Mouse (Mus musculus): ENCODE data around the gene Gm8677. TPM values are rescaled to one million over a fixed set of nuclear protein-coding genes. Genes with fewer than 3 reads are reported as not detected.

The Gm8677 gene
- polyA plus RNA-seq (2015; fragmentation: Nextera tagmentation; extraction: Ambion mirVana) = not detected in 2 replicates

DNA sequence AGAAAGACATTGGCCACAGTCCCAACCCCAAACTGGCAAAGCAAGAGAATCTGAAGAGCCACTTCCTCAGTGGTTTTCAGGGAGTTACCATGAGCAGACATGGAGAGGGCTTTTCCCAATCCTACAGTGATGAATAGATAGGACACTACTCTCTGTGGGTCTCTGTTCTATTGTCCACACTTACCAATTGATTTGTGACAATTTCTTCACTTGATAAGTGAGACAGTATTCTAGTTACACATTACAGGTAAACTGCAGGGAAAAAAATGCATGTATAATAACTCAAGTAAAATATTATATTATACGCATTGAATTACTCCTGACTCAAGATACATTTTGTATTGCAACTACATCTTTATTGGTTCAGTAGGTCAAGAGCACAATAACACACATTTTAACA, at the start of gene Gm8677:
Gene Gm8677, minus strand, starts transcription at position 101 of the 400 bp plus-strand sequence.

DNA sequence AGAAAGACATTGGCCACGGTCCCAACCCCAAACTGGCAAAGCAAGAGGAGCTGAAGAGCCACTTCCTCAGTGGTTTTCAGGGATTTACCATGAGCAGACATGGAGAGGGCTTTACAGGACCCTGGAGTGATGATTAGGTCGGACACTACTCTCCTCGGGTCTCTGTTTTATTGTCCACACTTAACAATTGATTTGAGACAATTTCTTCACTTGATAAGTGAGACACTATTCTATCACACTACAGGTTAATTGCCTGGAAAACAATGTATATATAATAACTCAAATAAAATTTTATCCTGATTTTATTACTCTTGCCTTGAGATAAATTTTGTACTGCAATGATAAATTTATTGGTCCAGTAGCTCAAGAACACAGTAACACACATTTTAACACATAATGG, 30.6 kb upstream of the Gm8677 start, which contains the start of gene Gm4201:
Gene Gm4201, minus strand, starts transcription at position 101 of the 400 bp plus-strand sequence.

DNA sequence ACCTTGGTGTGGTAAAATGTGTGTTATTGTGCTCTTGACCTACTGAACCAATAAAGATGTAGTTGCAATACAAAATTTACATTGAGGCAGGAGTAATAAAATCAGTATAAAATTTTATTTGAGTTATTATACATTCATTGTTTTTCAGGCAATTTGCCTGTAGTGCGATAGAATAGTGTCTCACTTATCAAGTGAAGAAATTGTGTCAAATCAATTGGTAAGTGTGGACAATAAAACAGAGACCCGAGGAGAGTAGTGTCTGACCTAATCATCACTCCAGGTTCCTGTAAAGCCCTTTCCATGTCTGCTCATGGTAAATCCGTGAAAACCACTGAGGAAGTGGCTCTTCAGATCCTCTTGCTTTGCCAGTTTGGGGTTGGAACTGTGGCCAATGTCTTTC, 12.0 kb downstream of the Gm8677 start, which contains the start of gene Vmn1r152:
Gene Vmn1r152, plus strand, starts transcription at position 301 of the 400 bp plus-strand sequence.

DNA sequence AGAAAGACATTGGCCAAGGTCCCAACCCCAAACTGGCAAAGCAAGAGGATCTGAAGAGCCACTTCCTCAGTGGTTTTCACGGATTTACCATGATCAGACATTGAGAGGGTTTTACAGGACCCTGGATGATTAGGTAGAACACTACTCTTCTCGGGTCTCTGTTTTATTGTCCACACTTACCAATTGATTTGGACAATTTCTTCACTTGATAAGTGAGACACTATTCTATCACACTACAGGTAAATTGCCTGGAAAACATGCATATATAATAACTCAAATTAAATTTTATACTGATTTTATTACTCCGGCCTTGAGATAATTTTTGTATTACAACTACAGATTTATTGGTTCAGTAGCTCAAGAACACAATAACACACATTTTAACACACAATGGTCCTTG, 35.1 kb downstream of the Gm8677 start, which contains the start of gene Vmn1r151:
Gene Vmn1r151, minus strand, starts transcription at position 101 of the 400 bp plus-strand sequence.

Other genes starting within 250 kb of the Gm8677 start
- gene Gm4187, start 205.2 kb downstream of the Gm8677 start, polyA plus RNA-seq (2015; fragmentation: Nextera tagmentation; extraction: Ambion mirVana) = not detected in 2 replicates
- not detected in 2 replicates for gene Gm8660, start 163.8 kb downstream of the Gm8677 start, polyA plus RNA-seq (2015; fragmentation: Nextera tagmentation; extraction: Ambion mirVana)
- gene Vmn1r148, start 121.3 kb downstream of the Gm8677 start, polyA plus RNA-seq (2015; fragmentation: Nextera tagmentation; extraction: Ambion mirVana) = not detected in 2 replicates
- not detected in 2 replicates for gene Vmn1r149, start 96.7 kb downstream of the Gm8677 start, polyA plus RNA-seq (2015; fragmentation: Nextera tagmentation; extraction: Ambion mirVana)
- gene Gm10665, start 70.8 kb downstream of the Gm8677 start, polyA plus RNA-seq (2015; fragmentation: Nextera tagmentation; extraction: Ambion mirVana) = not detected in 2 replicates
- gene Vmn1r151, start 35.2 kb downstream of the Gm8677 start, polyA plus RNA-seq (2015; fragmentation: Nextera tagmentation; extraction: Ambion mirVana) = not detected in 2 replicates
- gene Vmn1r152, start 11.9 kb downstream of the Gm8677 start, polyA plus RNA-seq (2015; fragmentation: Nextera tagmentation; extraction: Ambion mirVana) = not detected in 2 replicates
- gene Gm4201, start 30.5 kb upstream of the Gm8677 start, polyA plus RNA-seq (2015; fragmentation: Nextera tagmentation; extraction: Ambion mirVana) = not detected in 2 replicates
- gene Gm4565, start 53.2 kb upstream of the Gm8677 start, polyA plus RNA-seq (2015; fragmentation: Nextera tagmentation; extraction: Ambion mirVana) = not detected in 2 replicates
- not detected in 2 replicates for gene Vmn1r155, start 123.1 kb upstream of the Gm8677 start, polyA plus RNA-seq (2015; fragmentation: Nextera tagmentation; extraction: Ambion mirVana)
- not detected in 2 replicates for gene Gm8693, start 157.4 kb upstream of the Gm8677 start, polyA plus RNA-seq (2015; fragmentation: Nextera tagmentation; extraction: Ambion mirVana)
- not detected in 2 replicates for gene Gm4567, start 184.8 kb upstream of the Gm8677 start, polyA plus RNA-seq (2015; fragmentation: Nextera tagmentation; extraction: Ambion mirVana)
- not detected in 2 replicates for gene Vmn1r157, start 226.8 kb upstream of the Gm8677 start, polyA plus RNA-seq (2015; fragmentation: Nextera tagmentation; extraction: Ambion mirVana)

All from skeletal muscle tissue, postnatal 0 days (tissue).